Mouse (Mus musculus) thymus, adult 2 months (tissue): Measurements from ENCODE around the gene Gm13088.
"Not testable (repeated sequence)": the region's sequence is repeated elsewhere in the genome, so short reads cannot be mapped to it uniquely, and the experiment has no call there.

Source experiments
- CTCF ChIP-seq: fragments of 200-500 bp; IDR thresholded peaks from 2 replicates; pipeline ENCODE4 v1.5.1; 2012; ENCODE audit warnings: mild to moderate bottlenecking, control low read depth, low read length, moderate library complexity, borderline replicate concordance; ENCODE audit not compliant: control insufficient read depth, poor library complexity, insufficient read depth; ENCODE audit errors: extremely low read depth
- POLR2A ChIP-seq: fragments of 200-500 bp; IDR thresholded peaks from 2 replicates; pipeline ENCODE4 v1.6.1; 2012; ENCODE audit warnings: mild to moderate bottlenecking, low read length, control low read depth, moderate library complexity; ENCODE audit not compliant: control insufficient read depth, poor library complexity, insufficient read depth; ENCODE audit errors: extremely low read depth

DNA sequence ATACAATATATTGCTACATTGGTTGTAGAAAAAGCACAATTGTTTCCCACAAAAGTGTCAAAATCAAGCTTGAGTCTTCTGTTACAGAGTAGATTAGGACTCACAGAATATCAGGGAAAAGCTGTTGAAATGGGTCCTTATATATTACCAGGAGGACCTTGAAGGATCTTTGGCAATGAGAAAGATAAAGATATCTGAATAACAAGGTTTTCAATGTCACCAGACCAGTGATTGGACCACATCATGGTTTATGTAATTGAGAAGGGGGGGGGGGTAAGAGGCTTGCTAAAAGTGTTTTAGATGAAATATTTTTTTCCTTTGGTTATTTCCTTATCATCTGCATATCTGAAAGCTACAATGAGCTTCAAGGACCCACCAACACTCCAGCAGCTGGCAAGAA lies 42.3 kb downstream of the Gm13088 start, which contains the start of gene Gm13083:
- not testable (repeated sequence) for TF ChIP-seq POLR2A, CTCF
